Mouse (Mus musculus) ES-Bruce4 (cell line): ENCODE data around the gene Tnfsfm13.

Experiments
- CTCF ChIP-seq: IDR thresholded peaks from one replicate; pipeline ENCODE4 v1.8.1; 2011; ENCODE audit warnings: low read depth, low read length
- EP300 ChIP-seq: IDR thresholded peaks from 2 replicates; pipeline ENCODE4 v1.6.1; 2011; ENCODE audit warnings: low read depth, low read length; ENCODE audit not compliant: insufficient read depth
- POLR2A ChIP-seq: IDR thresholded peaks from one replicate; pipeline ENCODE4 v1.8.1; 2011; ENCODE audit warnings: low read length; ENCODE audit not compliant: insufficient read depth

DNA sequence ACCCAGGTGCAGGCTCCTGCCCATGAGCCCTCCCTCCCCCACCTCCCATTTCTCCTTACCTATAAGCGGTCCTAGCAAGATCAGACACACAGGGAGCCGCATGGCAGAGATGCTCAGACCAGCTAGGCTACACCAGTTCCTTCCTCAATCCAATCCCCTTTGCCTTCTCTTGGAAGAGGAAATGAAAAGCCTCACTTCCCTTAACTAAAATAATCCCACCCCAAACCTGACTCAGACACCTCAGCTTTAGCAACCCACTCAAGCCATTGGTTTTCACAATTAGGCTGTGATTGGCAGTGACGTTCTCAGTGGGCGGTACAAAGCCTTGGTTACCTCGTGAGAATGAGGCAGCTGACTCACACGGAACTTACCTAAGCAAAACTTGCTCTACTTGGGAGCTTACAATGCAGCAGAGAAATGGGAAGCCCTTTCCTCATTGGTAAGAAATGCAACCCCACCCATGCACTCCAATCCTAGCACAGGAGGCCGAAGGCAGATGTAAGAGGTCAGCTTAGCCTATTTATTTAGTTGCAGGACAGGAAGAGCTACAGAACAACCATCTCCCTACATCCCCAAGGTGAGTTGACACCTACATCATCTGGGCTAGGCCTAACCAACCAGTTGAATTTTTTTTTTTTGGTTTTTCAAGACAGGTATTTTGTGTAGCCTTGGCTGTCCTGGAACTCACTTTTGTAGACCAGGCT is 29.8 kb downstream of the Tnfsfm13 start, which contains the start of gene Cd68:
- TF ChIP-seq EP300, result no peak
- no peak for TF ChIP-seq CTCF
- TF ChIP-seq POLR2A, result peak; percentile 7
